15 mouse cellular contexts compared by ENCODE assay signal in genomic region chr16:22704946-22705345, GRCm38 (mm10). TPM values are rescaled to one million over a fixed set of nuclear protein-coding genes. Genes with fewer than 3 reads are reported as not detected.
DNase-seq lines count a peak whose midpoint lies in the region; ATAC-seq and TF ChIP-seq lines count a peak whose summit lies in the region.
"Had no signal": no experiment of that assay in that cellular context is flagged by ENCODE, and none has a peak within 500 bp of the region (broad histone marks: within the 10 kb centered on the region; RNA-seq: fewer than 3 reads in every experiment).

No protein-coding gene starts in this region.

- peak; percentile 29 for DNase-seq in left cerebral cortex, postnatal 4 days
- no peak for DNase-seq in left cerebral cortex, postnatal 14 days (ENCODE audit: low spot score in 2 of 2)
- peak; percentile 89 for DNase-seq in cerebellum, adult 8-10 months
- peak; percentile 27 to 35 for DNase-seq in heart, adult 2 months
- DNase-seq in heart, postnatal 14 days, result peak; percentile 21 to 39
- no peak for DNase-seq in spleen, adult 18-20 months
- no peak for DNase-seq in ovary, adult 18-20 months (ENCODE audit: low spot score)
- DNase-seq: kidney, adult 11 months; thymus, adult 18-20 months had no signal

- no peak for TF ChIP-seq CTCF in heart, adult 2 months (IDR thresholded peaks at IDR 0.05)

- no peak overlapping the region for H3K4me3 ChIP-seq in heart, adult 2 months
- H3K4me3 ChIP-seq: embryonic facial prominence, embryonic 12.5 days; forebrain, embryonic 10.5 days; lung, embryonic 15.5 days; neural tube, embryonic 15.5 days had no signal

- no peaks in the 10 kb centered on the region for H3K79me2 ChIP-seq in heart, adult 2 months (replicated peaks; ENCODE audit: control insufficient read depth, insufficient read depth, low read length)

- ATAC-seq in megakaryocyte-erythroid progenitor cell, adult 5-6 weeks (replicated peaks; ENCODE audit: low FRiP score, low TSS enrichment, poor library complexity, severe bottlenecking), result no peak

- H3K9ac ChIP-seq in heart, adult 2 months (ENCODE audit: low read depth, low read length), result no peak overlapping the region
- H3K9ac ChIP-seq: embryonic facial prominence, embryonic 12.5 days; lung, embryonic 15.5 days; neural tube, embryonic 15.5 days had no signal

- WGBS in heart, adult 2 months, result 25% methylated on average over 6 of the region's 6 CpGs

- H3K4me1 ChIP-seq in heart, adult 2 months (ENCODE audit: control insufficient read depth, insufficient read depth, low read length), result peaks cover 2% of the 10 kb centered on the region; the same call in 1 of the 2 replicates
- H3K4me1 ChIP-seq: embryonic facial prominence, embryonic 12.5 days; forebrain, embryonic 10.5 days; lung, embryonic 15.5 days; neural tube, embryonic 15.5 days had no signal

- TF ChIP-seq EP300 in heart, adult 2 months (IDR thresholded peaks at IDR 0.05; ENCODE audit: insufficient read depth, low read depth, low read length), result no peak

- H3K27me3 ChIP-seq in heart, adult 2 months (ENCODE audit: control insufficient read depth, insufficient read depth, low read length), result no peaks in the 10 kb centered on the region
- H3K27me3 ChIP-seq: embryonic facial prominence, embryonic 12.5 days; lung, embryonic 15.5 days; neural tube, embryonic 15.5 days had no signal

- peak overlapping the region; percentile 56 for H3K27ac ChIP-seq in heart, adult 2 months
- H3K27ac ChIP-seq: embryonic facial prominence, embryonic 12.5 days; forebrain, embryonic 10.5 days; lung, embryonic 15.5 days; neural tube, embryonic 15.5 days had no signal

- intact Hi-C loops in left cerebral cortex, postnatal 4 days (cut with DNase I), result no loop called here
- intact Hi-C loops in left cerebral cortex, postnatal 14 days (cut with DNase I), result no loop called here
- intact Hi-C loops in heart, adult 2 months (cut with DNase I), result no loop called here
- intact Hi-C loops in heart, postnatal 14 days (cut with DNase I), result no loop called here

- TF ChIP-seq POLR2A in heart, adult 2 months (IDR thresholded peaks at IDR 0.05; ENCODE audit: insufficient read depth, low read depth, low read length), result no peak

- H3K36me3 ChIP-seq in heart, adult 2 months (ENCODE audit: control insufficient read depth, insufficient read depth, low read length), result no peaks in the 10 kb centered on the region
- H3K36me3 ChIP-seq: embryonic facial prominence, embryonic 12.5 days; forebrain, embryonic 10.5 days; lung, embryonic 15.5 days; neural tube, embryonic 15.5 days had no signal

RNA-seq across cellular contexts. Expression of gene Dgkg, which starts 47.9 kb away (rescaled TPM):
- total RNA-seq in left cerebral cortex, postnatal 4 days (2021), result 10 to 100 TPM; 18.9 to 21.5 TPM
- total RNA-seq in left cerebral cortex, postnatal 14 days (2021), result 10 to 100 TPM; 31.0 to 44.2 TPM
- under 1 TPM; 0.39 to 0.96 TPM for total RNA-seq in heart, adult 2 months (2021)
- polyA plus RNA-seq in heart, adult 2 months (2012; rRNA removed), result 0.25 and 0.26 TPM in 2 replicates
- total RNA-seq in heart, postnatal 14 days (2021), result under 1 TPM; 0.57 to 0.83 TPM
- total RNA-seq in megakaryocyte-erythroid progenitor cell, adult 5-6 weeks (2014; fragmentation: Nextera tagmentation), result 0.66 and 1.2 TPM in 2 replicates
- 0.38 and 1.1 TPM in 2 replicates for total RNA-seq in megakaryocyte-erythroid progenitor cell, adult 5-6 weeks (2017)
- total RNA-seq: MEL had no signal

Comparison
In these comparisons a context has a peak if more than half of its experiments do, and no peak if none do; other contexts are left out.
1. DNase-seq: peak in left cerebral cortex, postnatal 4 days (single experiment), cerebellum, adult 8-10 months (single experiment), heart, adult 2 months (2 of 2) and heart, postnatal 14 days (2 of 2); none in left cerebral cortex, postnatal 14 days (0 of 2), spleen, adult 18-20 months (0 of 2) and ovary, adult 18-20 months (single experiment).
2. RNA of gene Dgkg, which starts 47.9 kb away (total RNA-seq): 31.0 to 44.2 TPM in left cerebral cortex, postnatal 14 days and 18.9 to 21.5 TPM in left cerebral cortex, postnatal 4 days; 0.39 to 0.96 TPM in heart, adult 2 months, 0.57 to 0.83 TPM in heart, postnatal 14 days and 0.38 to 1.2 TPM in megakaryocyte-erythroid progenitor cell, adult 5-6 weeks; every median in the first group is over 4 times any median in the second.